Mouse (Mus musculus) regulatory T cell (primary cell): ENCODE data around the gene Neurod6.

ENCODE experiments used
- in situ Hi-C: fragments of 300-600 bp; cut with MboI, MseI; formaldehyde crosslinking; loops from one replicate; pipeline ENCODE4 v1.15.1; 2025; ENCODE audit warnings: high pct_unique_total_duplicates

Gene Neurod6

GRCm38 (mm10) chr6:55646824-55647560 is 34.1 kb downstream of the Neurod6 start:
- in situ Hi-C loops: no loop called here

DNA sequence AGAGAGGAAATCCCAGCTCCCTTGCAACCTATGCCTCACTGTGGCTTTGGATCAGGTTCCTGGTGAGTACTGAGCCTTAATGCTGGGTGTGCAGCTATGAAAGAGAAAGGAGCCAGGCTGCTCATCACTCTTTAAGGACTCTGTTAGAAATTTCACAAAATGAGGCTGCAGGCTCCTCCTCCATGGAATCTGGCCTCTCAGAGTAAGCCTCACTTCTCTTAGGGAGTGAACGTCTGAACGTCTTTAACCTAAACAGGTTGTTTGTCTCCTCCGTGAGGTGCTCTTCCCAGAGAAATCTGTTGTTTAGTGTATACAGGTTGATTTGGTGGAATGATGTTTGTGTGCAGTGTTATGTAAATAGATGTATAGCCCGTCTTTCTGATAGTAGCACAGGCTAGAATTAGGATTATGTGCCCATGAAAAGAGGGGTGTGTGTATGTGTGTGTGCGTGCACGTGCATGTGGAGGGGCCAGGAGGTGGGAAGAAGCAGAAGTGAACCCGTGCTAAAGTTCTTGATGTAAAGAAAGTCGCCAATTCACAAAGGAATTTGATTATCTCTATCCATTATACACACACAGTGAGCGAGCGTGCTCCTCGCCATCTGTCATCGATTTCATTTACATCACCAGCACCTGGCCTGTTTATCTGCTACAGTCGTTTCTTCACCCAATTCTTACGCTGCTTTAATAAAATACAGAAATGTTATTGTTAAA is 34.8 kb downstream of the Neurod6 start:
- in situ Hi-C loops: no loop called here

GRCm38 (mm10) chr6:55634662-55635061 is 46.4 kb downstream of the Neurod6 start:
- in situ Hi-C loops: no loop called here
